Mouse (Mus musculus): ENCODE measurements around the gene Gbp3. TPM values are rescaled to one million over a fixed set of nuclear protein-coding genes. Genes with fewer than 3 reads are reported as not detected.
"Not testable (repeated sequence)": the region's sequence is repeated elsewhere in the genome, so short reads cannot be mapped to it uniquely, and the experiment has no call there.

The Gbp3 gene
- polyA plus RNA-seq, 1 experiment from 2014 or later, result 0.23 TPM

- Histone ChIP-seq H3K36me3 (no peaks in the 10 kb centered on the region), H3K27me3 (ENCODE audit: insufficient read depth, poor library complexity, severe bottlenecking) (no peaks in the 10 kb centered on the region), H3K4me1 (no peaks in the 10 kb centered on the region), H3K4me3 (peak overlapping the region; percentile 56), H3K27ac (peak overlapping the region; percentile 37; the same call in 1 of the 2 replicates), H3K9me3 (no peaks in the 10 kb centered on the region)
- peak; percentile 91 for DNase-seq (ENCODE audit: low spot score)
- 13% methylated on average over 12 of the region's 12 CpGs for WGBS
These were observed 596 bp downstream of the Gbp3 start for GRCm38 (mm10) chr3:142560296-142560948.

DNA sequence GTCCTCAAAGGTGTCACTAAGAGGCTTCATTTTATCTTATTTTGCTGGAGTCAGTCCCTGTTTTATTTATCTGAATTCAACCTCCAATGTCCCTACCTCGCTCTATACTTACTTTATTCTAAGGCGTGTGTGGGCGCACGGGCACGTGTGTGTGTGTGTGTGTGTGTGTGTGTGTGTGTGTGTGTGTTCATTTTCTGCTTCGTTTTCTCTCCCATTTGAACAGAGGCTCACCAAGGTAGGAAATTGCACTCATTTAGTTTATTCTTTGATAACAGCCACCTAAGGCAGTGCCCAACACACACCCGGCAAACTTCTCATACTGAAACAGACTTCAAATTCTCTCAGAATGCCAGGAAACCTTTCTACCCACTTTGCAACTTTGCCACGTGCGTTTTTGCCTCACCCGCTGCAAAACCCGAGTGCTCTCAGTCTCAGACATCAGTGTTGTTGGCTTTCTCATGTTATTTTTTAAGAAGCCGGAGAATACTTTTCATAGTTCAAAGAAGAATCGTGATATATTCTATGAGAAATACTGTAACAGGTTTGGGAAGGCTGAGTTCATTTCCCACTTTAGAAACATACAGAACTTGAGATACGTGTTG, 1.3 kb downstream of the Gbp3 start:
- Histone ChIP-seq H3K27me3 (ENCODE audit: insufficient read depth, poor library complexity, severe bottlenecking) (no peaks in the 10 kb centered on the region), H3K9me3 (no peaks in the 10 kb centered on the region)

DNA sequence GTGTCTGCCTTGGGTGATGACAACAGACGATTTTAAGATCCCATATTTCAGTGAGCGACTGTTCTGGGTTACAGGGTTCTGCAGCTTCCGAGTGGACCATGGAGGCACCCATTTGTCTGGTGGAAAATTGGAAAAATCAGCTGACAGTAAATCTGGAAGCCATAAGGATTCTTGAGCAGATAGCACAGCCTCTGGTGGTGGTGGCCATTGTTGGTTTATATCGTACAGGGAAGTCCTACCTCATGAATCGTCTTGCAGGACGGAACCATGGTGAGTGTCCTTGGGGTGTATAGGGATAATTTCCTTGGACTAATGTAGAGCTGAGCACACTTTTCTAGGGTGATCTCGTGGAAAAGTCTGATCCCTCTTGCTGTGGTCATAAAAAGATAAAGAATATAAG, 1.8 kb downstream of the Gbp3 start:
- H3K4me3 ChIP-seq, result no peak overlapping the region
- H3K27me3 ChIP-seq (ENCODE audit: insufficient read depth, poor library complexity, severe bottlenecking), result no peaks in the 10 kb centered on the region
- no peaks in the 10 kb centered on the region for H3K36me3 ChIP-seq
- H3K9me3 ChIP-seq, result no peaks in the 10 kb centered on the region
- DNase-seq (ENCODE audit: low spot score), result no peak
- 79% methylated on average over 7 of the region's 7 CpGs for WGBS
- no peaks in the 10 kb centered on the region for H3K4me1 ChIP-seq
- H3K27ac ChIP-seq, result no peak overlapping the region

More for the DNA sequence above, 1.3 kb downstream of the Gbp3 start:
- no peaks in the 10 kb centered on the region for H3K4me1 ChIP-seq
- 82% methylated on average over 14 of the region's 14 CpGs for WGBS
- no peak overlapping the region for H3K4me3 ChIP-seq
- no peaks in the 10 kb centered on the region for H3K36me3 ChIP-seq
- H3K27ac ChIP-seq, result no peak overlapping the region
- no peak for DNase-seq (ENCODE audit: low spot score)

- H3K4me1 ChIP-seq; H3K4me3 ChIP-seq; DNase-seq (ENCODE audit: low spot score); H3K27ac ChIP-seq; H3K36me3 ChIP-seq; H3K27me3 ChIP-seq (ENCODE audit: insufficient read depth, poor library complexity, severe bottlenecking); H3K9me3 ChIP-seq: not testable (repeated sequence)
- WGBS, result 54% methylated on average over 5 of the region's 5 CpGs
These were observed 7.7 kb downstream of the Gbp3 start for GRCm38 (mm10) chr3:142567490-142567889.

- 85% methylated on average over 4 of the region's 4 CpGs for WGBS
- Histone ChIP-seq H3K27ac (no peak overlapping the region), H3K27me3 (ENCODE audit: insufficient read depth, poor library complexity, severe bottlenecking) (no peaks in the 10 kb centered on the region), H3K4me3 (no peak overlapping the region), H3K36me3 (no peaks in the 10 kb centered on the region), H3K9me3 (no peaks in the 10 kb centered on the region), H3K4me1 (no peaks in the 10 kb centered on the region)
- no peak for DNase-seq (ENCODE audit: low spot score)
These were observed 10.9 kb downstream of the Gbp3 start for GRCm38 (mm10) chr3:142570738-142571137.

DNA sequence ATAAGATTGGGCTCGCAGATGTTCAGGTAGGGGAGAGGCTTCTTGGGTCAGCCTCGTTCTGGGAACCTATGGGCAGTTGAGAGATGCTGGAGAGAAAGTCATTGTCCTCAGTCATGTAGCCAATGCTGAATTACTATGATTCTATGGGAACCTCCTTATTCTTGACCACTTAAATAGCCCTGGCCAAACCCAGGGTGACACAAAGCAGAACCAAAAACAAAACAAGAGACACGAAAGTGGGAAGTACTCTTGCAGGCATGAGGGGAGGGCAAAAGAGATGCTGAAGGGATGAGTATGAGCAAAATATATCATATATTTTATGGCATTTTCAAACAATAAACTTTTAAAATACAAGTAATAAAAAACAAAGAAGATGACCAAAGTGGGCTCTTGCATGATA, 17.3 kb downstream of the Gbp3 start:
- 75% methylated on average over 3 of the region's 3 CpGs for WGBS
- no peak overlapping the region for H3K4me3 ChIP-seq
- DNase-seq (ENCODE audit: low spot score), result no peak
- no peaks in the 10 kb centered on the region for H3K9me3 ChIP-seq
- no peaks in the 10 kb centered on the region for H3K27me3 ChIP-seq (ENCODE audit: insufficient read depth, poor library complexity, severe bottlenecking)
- no peaks in the 10 kb centered on the region for H3K36me3 ChIP-seq
- H3K27ac ChIP-seq, result no peak overlapping the region
- no peaks in the 10 kb centered on the region for H3K4me1 ChIP-seq

- 67% methylated on average over 4 of the region's 4 CpGs for WGBS
- no peaks in the 10 kb centered on the region for H3K4me1 ChIP-seq
- H3K4me3 ChIP-seq, result no peak overlapping the region
- H3K36me3 ChIP-seq, result no peaks in the 10 kb centered on the region
- no peak overlapping the region for H3K27ac ChIP-seq
- H3K9me3 ChIP-seq, result no peaks in the 10 kb centered on the region
- no peaks in the 10 kb centered on the region for H3K27me3 ChIP-seq (ENCODE audit: insufficient read depth, poor library complexity, severe bottlenecking)
- DNase-seq (ENCODE audit: low spot score), result no peak
These were observed 18.5 kb downstream of the Gbp3 start for GRCm38 (mm10) chr3:142578342-142578741.

DNA sequence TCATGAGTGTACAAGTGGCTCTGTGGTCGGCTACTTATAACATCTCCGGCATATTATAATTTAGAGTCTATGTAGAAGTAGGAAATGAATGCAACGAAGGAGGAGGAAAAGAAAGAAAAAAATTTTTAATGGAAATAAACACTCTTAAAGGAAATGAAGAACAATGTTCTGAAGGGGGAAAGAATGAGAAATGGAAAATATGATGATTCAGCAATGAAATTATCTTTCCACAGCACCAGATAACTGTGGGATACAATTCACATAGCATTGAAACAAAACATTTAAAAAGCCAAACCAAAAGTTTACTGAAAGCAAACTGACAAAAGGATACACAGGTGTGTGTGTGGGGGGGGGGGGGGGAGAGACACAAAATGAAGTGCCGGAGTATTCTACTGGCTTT, 23.2 kb downstream of the Gbp3 start:
- Histone ChIP-seq H3K4me1 (no peaks in the 10 kb centered on the region), H3K27ac (no peak overlapping the region), H3K4me3 (no peak overlapping the region), H3K27me3 (ENCODE audit: insufficient read depth, poor library complexity, severe bottlenecking) (no peaks in the 10 kb centered on the region), H3K9me3 (no peaks in the 10 kb centered on the region), H3K36me3 (no peaks in the 10 kb centered on the region)
- no peak for DNase-seq (ENCODE audit: low spot score)
- 89% methylated on average over 4 of the region's 4 CpGs for WGBS

DNA sequence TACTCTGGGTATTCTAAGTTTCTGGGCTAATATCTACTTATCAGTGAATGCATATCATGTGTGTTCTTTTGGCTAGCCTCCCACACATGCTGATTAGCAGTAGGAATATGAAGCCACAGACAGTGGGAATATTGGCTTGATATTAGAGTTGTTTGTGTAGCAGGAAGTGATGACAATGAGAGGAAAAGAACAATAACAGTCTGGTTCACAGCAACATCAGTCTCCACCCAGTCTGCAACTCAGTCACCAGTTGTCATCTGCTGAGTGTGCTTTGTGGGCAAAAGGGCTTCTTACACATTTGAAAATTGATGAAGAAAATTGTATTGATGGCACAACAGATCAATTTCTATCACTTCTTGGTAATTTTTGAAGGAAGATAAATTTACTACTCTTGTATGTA, 27.6 kb downstream of the Gbp3 start:
- DNase-seq (ENCODE audit: low spot score), result no peak
- no peaks in the 10 kb centered on the region for H3K4me1 ChIP-seq
- no peaks in the 10 kb centered on the region for H3K36me3 ChIP-seq
- no peaks in the 10 kb centered on the region for H3K9me3 ChIP-seq
- no peak overlapping the region for H3K4me3 ChIP-seq
- no peak overlapping the region for H3K27ac ChIP-seq
- no peaks in the 10 kb centered on the region for H3K27me3 ChIP-seq (ENCODE audit: insufficient read depth, poor library complexity, severe bottlenecking)

DNA sequence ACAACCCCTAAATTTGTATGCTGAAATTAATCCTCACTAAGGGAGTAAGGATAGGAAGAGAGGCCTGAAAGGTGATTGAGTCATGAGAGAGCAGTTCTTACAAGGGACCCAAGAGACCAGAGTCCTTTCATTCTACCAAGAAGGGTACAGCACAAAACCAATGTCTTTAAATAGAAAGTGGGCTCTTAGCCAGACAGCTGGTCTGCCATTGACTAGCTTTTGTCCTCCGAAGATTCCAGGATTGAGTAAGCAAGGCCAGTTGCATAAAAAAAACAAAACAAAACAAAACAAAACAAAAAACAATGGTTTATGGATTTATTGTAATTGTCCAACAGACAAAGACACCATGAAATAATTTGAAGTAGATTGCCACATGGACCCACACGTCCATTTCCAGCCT, 29.1 kb downstream of the Gbp3 start:
- DNase-seq (ENCODE audit: low spot score), result no peak
- no peaks in the 10 kb centered on the region for H3K9me3 ChIP-seq
- H3K27me3 ChIP-seq (ENCODE audit: insufficient read depth, poor library complexity, severe bottlenecking), result no peaks in the 10 kb centered on the region
- H3K27ac ChIP-seq, result no peak overlapping the region
- H3K36me3 ChIP-seq, result no peaks in the 10 kb centered on the region
- no peak overlapping the region for H3K4me3 ChIP-seq
- WGBS, result 68% methylated on average over 2 of the region's 2 CpGs
- H3K4me1 ChIP-seq, result no peaks in the 10 kb centered on the region

DNA sequence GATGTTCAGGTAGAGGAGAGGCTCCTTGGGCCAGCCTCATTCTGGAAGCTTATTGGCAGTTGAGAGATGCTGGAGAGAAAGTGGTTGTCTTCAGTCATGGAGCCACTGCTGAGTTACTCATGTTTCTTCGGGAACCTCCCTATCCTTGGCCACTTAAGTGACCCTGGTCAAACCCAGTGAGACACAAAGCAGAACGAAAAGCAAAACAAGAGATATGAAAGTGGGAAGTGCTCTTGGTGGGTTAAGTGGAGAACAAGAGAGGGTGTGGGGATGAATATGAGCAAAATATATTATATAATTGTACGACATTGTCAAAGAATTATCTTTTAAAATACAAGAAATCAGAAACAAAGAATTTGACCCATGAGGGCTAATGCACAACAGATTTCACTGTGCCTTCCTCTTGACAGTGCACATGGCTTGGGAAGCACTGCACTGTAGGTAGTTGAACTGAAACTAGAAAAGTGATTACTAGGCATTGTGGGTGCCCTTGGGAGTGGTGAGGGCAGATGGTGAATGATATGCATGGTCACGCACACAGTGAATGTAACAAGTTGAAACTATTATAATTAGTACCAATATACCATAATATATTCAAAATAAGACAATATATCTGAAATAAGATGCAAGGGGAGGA, 30.7 kb downstream of the Gbp3 start:
- no peak overlapping the region for H3K4me3 ChIP-seq
- H3K9me3 ChIP-seq, result no peaks in the 10 kb centered on the region
- no peak for DNase-seq (ENCODE audit: low spot score)
- no peaks in the 10 kb centered on the region for H3K27me3 ChIP-seq (ENCODE audit: insufficient read depth, poor library complexity, severe bottlenecking)
- H3K36me3 ChIP-seq, result no peaks in the 10 kb centered on the region
- 73% methylated on average over 4 of the region's 4 CpGs for WGBS
- H3K4me1 ChIP-seq, result no peaks in the 10 kb centered on the region
- no peak overlapping the region for H3K27ac ChIP-seq

DNA sequence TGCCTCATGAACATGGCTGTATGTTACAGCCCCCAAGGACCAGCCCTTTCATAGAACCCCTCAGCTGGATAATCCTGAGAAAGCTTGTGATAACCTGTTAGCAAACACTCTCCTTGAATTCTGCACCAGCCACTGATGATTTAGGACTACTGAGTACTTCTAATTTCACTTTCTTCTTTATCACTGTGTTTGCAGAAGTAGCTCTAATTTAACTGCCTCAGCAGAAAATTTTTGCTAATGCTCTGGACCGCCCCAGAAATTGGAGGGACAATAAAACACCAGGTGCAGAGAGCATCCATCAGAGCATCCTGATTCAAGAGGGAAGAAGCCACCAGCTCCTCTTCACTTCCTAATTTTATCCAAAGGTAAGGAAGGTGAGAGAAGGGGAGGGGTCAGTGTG, 34.7 kb downstream of the Gbp3 start, which contains the start of gene Gbp2b:
Gene Gbp2b (plus strand): TSS at position 301 of the 400 bp plus-strand sequence.
- Histone ChIP-seq H3K4me1 (no peaks in the 10 kb centered on the region), H3K36me3 (no peaks in the 10 kb centered on the region), H3K27ac (no peak within 1 kb of the TSS), H3K27me3 (ENCODE audit: insufficient read depth, poor library complexity, severe bottlenecking) (no peaks in the 10 kb centered on the region), H3K4me3 (no peak within 1 kb of the TSS), H3K9me3 (no peaks in the 10 kb centered on the region)
- WGBS, result 79% methylated on average over 1 of the region's 1 CpGs
- DNase-seq (ENCODE audit: low spot score), result no peak

DNA sequence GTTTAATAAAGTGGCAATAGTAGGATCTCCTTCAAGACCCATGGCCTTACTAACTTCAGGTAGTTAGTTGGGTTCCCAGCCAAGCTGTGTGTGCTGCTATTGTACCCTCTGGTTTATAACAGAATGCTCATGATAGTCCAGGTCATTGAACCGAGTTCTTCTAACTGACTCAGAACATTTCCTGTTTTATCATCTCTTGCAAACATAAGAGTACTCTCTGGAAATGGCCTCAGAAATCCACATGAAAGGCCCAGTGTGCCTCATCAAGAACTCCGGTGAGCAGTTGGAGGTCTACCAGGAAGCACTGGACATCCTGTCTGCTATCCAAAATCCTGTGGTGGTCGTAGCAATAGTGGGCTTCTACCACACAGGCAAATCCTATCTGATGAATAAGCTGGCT, 38.1 kb downstream of the Gbp3 start:
- 70% methylated on average over 3 of the region's 3 CpGs for WGBS
- H3K4me3 ChIP-seq, result no peak overlapping the region
- H3K36me3 ChIP-seq, result no peaks in the 10 kb centered on the region
- H3K4me1 ChIP-seq, result no peaks in the 10 kb centered on the region
- DNase-seq (ENCODE audit: low spot score), result no peak
- H3K27me3 ChIP-seq (ENCODE audit: insufficient read depth, poor library complexity, severe bottlenecking), result no peaks in the 10 kb centered on the region
- H3K9me3 ChIP-seq, result no peaks in the 10 kb centered on the region
- no peak overlapping the region for H3K27ac ChIP-seq
